Mouse (Mus musculus): ENCODE results near the gene B430305J03Rik. TPM values are rescaled to one million over a fixed set of nuclear protein-coding genes. Genes with fewer than 3 reads are reported as not detected.

B430305J03Rik gene
- not detected in 2 replicates for polyA plus RNA-seq (2011; ENCODE audit: insufficient read depth, insufficient read length, low replicate concordance, missing spikeins)

DNA sequence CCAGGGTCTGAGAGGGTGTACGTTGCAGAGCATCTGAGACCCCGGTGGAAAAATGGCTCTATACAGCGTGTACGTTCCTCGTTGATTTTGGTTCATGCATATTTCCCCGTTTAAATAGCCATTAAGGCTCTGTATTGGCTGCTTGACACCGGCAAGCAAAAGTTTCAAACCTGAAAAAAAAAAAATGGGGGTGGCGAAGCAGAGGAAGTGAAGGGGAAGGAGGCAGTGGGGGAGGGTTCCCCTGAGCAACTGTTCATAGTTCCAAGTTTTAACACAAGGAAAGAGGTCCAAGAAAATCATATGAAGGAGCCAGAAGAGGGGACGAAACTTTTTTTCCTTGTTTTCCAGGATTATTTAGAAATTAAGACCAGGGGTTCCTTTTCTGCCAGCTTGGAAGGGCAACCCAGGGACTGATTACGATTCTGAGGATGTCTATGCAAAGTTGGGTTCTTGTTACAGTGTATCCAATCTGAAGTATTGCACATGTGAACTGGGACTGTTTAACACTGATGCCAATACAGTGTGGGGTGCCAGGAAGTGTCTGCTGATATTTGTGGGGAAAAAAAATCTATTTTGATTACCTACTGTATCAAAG, at the start of gene B430305J03Rik:
Gene B430305J03Rik, minus strand, starts transcription at position 173 of the 595 bp plus-strand sequence.
- Histone ChIP-seq H3K4me1 (ENCODE audit: control insufficient read depth, insufficient read depth, low read length) (no peaks in the 10 kb centered on the region), H3K4me3 (replicated peaks; ENCODE audit: control insufficient read depth, low read depth, low read length) (peak within 1 kb of the TSS; percentile 79), H3K27ac (ENCODE audit: control insufficient read depth, insufficient read depth, low read depth, low read length, poor library complexity) (peak within 1 kb of the TSS; percentile 87)
- TF ChIP-seq POLR2A (IDR thresholded peaks at IDR 0.05; ENCODE audit: borderline replicate concordance, control insufficient read depth, low read depth, low read length) (no peak), CTCF (IDR thresholded peaks at IDR 0.05; ENCODE audit: control insufficient read depth, insufficient read depth, low read length) (no peak)
- under 1% methylated on average over 10 of the region's 10 CpGs for WGBS

DNA sequence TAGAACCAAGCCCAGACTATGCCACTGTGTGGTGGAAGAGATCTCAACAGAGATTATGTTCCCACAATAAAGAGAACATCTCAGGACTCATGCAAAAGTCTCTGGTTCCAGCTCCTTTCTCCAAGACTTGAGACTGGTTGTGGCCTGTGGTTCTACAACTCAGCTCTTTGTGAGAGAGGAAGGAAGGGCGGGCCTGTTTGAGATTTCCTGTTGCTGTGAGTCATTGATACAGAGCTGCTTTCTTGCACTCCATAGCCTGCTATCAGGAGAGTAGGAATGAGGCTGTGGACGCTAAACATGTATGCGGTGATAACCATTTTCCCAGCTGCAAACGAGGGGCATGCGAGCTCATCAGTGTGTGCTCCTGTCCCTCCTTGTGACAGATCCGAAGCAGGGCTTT, 43.9 kb upstream of the B430305J03Rik start:
- peak overlapping the region; percentile 78 for H3K27ac ChIP-seq (ENCODE audit: control insufficient read depth, insufficient read depth, low read depth, low read length, poor library complexity)

DNA sequence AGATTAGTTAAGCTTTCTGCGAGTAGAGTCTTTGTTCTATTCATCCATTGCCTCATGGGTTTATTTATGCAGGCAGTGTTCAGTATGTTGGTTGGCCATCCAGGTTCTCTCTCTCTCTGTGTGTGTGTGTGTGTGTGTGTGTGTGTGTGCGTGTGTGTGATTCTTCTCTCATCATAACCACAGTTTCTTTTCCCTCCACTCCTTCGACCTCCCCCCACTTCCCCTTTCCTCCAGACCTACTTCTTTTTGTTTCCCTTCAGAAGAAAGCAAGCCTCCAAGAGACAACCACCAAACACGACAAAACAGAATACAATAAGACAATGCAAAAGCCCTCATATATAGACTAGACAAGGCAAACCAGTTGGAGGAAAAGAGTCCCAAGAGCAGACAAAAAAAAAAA, 41.2 kb upstream of the B430305J03Rik start:
- H3K4me1 ChIP-seq (ENCODE audit: control insufficient read depth, insufficient read depth, low read length): peaks cover 2% of the 10 kb centered on the region
- no peak overlapping the region for H3K4me3 ChIP-seq (replicated peaks; ENCODE audit: control insufficient read depth, low read depth, low read length)
- no peak overlapping the region for H3K27ac ChIP-seq (ENCODE audit: control insufficient read depth, insufficient read depth, low read depth, low read length, poor library complexity)
- TF ChIP-seq POLR2A (IDR thresholded peaks at IDR 0.05; ENCODE audit: borderline replicate concordance, control insufficient read depth, low read depth, low read length): no peak
- TF ChIP-seq CTCF (IDR thresholded peaks at IDR 0.05; ENCODE audit: control insufficient read depth, insufficient read depth, low read length): no peak
- WGBS: 22% methylated on average over 4 of the region's 4 CpGs

More for the DNA sequence above, 43.9 kb upstream of the B430305J03Rik start:
- Histone ChIP-seq H3K4me3 (replicated peaks; ENCODE audit: control insufficient read depth, low read depth, low read length) (no peak overlapping the region), H3K4me1 (ENCODE audit: control insufficient read depth, insufficient read depth, low read length) (peaks cover 2% of the 10 kb centered on the region)
- 3% methylated on average over 6 of the region's 6 CpGs for WGBS
- no peak for TF ChIP-seq POLR2A (IDR thresholded peaks at IDR 0.05; ENCODE audit: borderline replicate concordance, control insufficient read depth, low read depth, low read length)
- TF ChIP-seq CTCF (IDR thresholded peaks at IDR 0.05; ENCODE audit: control insufficient read depth, insufficient read depth, low read length): no peak

DNA sequence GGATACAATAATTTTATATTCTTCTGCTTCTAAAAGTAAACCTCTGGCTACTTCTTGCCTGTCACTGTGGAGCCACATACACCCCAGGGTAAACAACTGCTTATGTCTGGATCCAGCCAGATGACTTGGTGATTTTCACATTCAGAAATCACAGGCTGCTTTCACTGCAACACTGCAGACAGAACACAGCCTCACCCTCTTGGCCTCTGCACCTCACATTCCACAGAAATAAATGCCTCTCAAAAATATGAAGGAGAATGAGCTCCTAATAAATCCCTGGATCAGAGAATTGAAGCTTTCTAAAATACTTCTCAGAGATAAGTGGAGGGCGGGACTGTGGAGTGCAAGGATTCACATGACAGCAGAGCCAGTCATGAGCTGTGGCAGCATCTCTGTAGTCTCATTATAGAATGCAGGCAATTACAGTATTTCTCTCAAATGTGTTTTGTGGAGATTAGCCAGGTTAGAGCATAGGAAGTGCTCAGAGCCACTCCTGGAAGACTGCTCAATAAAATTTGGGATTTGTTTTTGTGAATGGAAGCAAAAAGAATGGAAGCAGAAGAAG, 35.2 kb upstream of the B430305J03Rik start:
- 70% methylated on average over 1 of the region's 1 CpGs for WGBS
- Histone ChIP-seq H3K27ac (ENCODE audit: control insufficient read depth, insufficient read depth, low read depth, low read length, poor library complexity) (no peak overlapping the region), H3K4me3 (replicated peaks; ENCODE audit: control insufficient read depth, low read depth, low read length) (no peak overlapping the region), H3K4me1 (ENCODE audit: control insufficient read depth, insufficient read depth, low read length) (no peaks in the 10 kb centered on the region; the same call in 1 of the 2 replicates)
- TF ChIP-seq POLR2A (IDR thresholded peaks at IDR 0.05; ENCODE audit: borderline replicate concordance, control insufficient read depth, low read depth, low read length) (no peak), CTCF (IDR thresholded peaks at IDR 0.05; ENCODE audit: control insufficient read depth, insufficient read depth, low read length) (no peak)

DNA sequence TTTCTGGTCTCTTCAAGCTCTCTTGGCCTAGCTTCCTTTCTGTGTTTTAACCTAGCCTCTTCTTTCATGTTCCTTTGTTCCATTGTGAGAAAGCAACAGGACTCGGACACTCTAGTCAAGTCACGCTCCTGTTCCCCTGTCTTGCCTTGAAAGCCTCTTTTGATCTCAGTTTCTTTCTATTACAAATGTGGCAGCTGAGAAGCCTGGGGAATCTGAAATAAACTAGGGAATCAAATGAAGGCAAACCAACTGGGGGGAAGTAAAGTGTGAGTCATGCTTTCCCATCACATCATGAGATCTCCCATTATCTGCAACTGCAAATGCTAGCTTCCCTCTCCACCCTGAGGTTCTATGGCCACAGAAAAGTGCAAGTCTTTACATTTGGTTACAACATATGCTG, 31.0 kb upstream of the B430305J03Rik start:
- Histone ChIP-seq H3K4me3 (replicated peaks; ENCODE audit: control insufficient read depth, low read depth, low read length) (no peak overlapping the region), H3K4me1 (ENCODE audit: control insufficient read depth, insufficient read depth, low read length) (no peaks in the 10 kb centered on the region), H3K27ac (ENCODE audit: control insufficient read depth, insufficient read depth, low read depth, low read length, poor library complexity) (no peak overlapping the region)
- 86% methylated on average over 2 of the region's 2 CpGs for WGBS
- TF ChIP-seq CTCF (IDR thresholded peaks at IDR 0.05; ENCODE audit: control insufficient read depth, insufficient read depth, low read length) (no peak), POLR2A (IDR thresholded peaks at IDR 0.05; ENCODE audit: borderline replicate concordance, control insufficient read depth, low read depth, low read length) (no peak)

DNA sequence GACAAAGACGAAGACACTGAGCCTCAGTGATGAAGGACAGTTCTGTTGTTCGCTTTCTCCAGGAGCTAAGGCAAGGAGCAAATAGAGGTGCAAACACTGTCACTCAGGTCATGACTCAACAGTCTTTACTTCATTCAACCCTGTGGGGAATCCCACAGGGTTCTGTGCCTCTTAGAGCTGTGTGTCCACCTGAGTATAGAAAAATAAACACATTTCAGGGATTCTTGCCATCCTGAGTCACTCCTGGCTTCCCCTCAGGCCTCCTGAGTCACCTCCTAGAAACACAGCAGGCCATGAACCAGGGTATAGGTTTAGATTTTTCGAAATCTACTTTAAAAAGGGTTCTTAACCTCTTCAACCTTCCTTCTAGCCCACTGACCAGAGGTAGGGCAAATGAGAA, 29.6 kb upstream of the B430305J03Rik start:
- WGBS: 82% methylated on average over 3 of the region's 3 CpGs
- no peak overlapping the region for H3K27ac ChIP-seq (ENCODE audit: control insufficient read depth, insufficient read depth, low read depth, low read length, poor library complexity)
- TF ChIP-seq POLR2A (IDR thresholded peaks at IDR 0.05; ENCODE audit: borderline replicate concordance, control insufficient read depth, low read depth, low read length): no peak
- no peak for TF ChIP-seq CTCF (IDR thresholded peaks at IDR 0.05; ENCODE audit: control insufficient read depth, insufficient read depth, low read length)
- no peak overlapping the region for H3K4me3 ChIP-seq (replicated peaks; ENCODE audit: control insufficient read depth, low read depth, low read length)
- no peaks in the 10 kb centered on the region for H3K4me1 ChIP-seq (ENCODE audit: control insufficient read depth, insufficient read depth, low read length)

DNA sequence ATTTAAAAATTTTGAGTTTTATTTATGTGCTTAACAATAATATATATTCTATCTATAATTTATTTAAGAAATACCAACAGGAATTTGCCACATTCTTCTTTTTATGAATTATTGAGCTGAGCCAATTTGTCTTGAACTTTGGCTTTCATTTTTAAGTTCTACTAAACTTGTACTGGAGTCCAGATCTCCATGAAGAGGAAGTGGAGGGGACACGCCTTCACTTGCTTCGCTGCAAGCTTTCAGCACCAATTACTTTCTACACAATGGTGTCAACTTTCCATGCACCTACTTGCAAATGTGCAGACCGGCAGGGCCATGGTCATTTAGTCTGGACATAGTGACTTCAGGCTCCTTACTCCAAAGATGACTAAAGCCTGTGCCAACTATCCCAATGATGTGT, 27.8 kb upstream of the B430305J03Rik start:
- Histone ChIP-seq H3K4me1 (ENCODE audit: control insufficient read depth, insufficient read depth, low read length) (no peaks in the 10 kb centered on the region), H3K27ac (ENCODE audit: control insufficient read depth, insufficient read depth, low read depth, low read length, poor library complexity) (no peak overlapping the region), H3K4me3 (replicated peaks; ENCODE audit: control insufficient read depth, low read depth, low read length) (no peak overlapping the region)
- WGBS: 45% methylated on average over 3 of the region's 3 CpGs
- TF ChIP-seq CTCF (IDR thresholded peaks at IDR 0.05; ENCODE audit: control insufficient read depth, insufficient read depth, low read length) (no peak), POLR2A (IDR thresholded peaks at IDR 0.05; ENCODE audit: borderline replicate concordance, control insufficient read depth, low read depth, low read length) (no peak)

DNA sequence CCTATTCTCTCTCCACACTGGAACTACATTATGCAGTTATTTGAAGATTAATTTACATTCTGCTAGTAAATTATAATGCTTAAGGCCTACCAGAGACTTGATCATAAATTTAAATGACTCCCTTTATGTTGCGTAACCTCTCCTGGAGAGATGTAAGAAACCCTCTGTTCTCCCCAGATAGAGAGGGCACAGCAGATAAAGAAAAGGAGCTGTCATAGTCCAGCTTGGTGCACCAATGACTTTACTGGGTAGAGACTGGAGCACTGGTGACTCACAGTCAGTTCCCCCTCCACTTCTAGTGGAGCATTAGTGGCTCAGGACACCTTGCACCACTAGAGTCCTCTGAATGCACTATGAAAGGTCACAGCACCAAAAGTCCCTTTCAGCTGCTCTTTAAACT, 27.1 kb upstream of the B430305J03Rik start:
- 75% methylated on average over 1 of the region's 1 CpGs for WGBS
- H3K27ac ChIP-seq (ENCODE audit: control insufficient read depth, insufficient read depth, low read depth, low read length, poor library complexity): no peak overlapping the region
- TF ChIP-seq POLR2A (IDR thresholded peaks at IDR 0.05; ENCODE audit: borderline replicate concordance, control insufficient read depth, low read depth, low read length) (no peak), CTCF (IDR thresholded peaks at IDR 0.05; ENCODE audit: control insufficient read depth, insufficient read depth, low read length) (no peak)
- no peaks in the 10 kb centered on the region for H3K4me1 ChIP-seq (ENCODE audit: control insufficient read depth, insufficient read depth, low read length)
- H3K4me3 ChIP-seq (replicated peaks; ENCODE audit: control insufficient read depth, low read depth, low read length): no peak overlapping the region

All from bone marrow, adult 2 months (tissue).